Mouse (Mus musculus) thymus, adult 2 months (tissue): Measurements from ENCODE around the gene Zc2hc1c.

ENCODE experiments used
- CTCF ChIP-seq: fragments of 200-500 bp; IDR thresholded peaks from 2 replicates; pipeline ENCODE4 v1.5.1; 2012; ENCODE audit warnings: mild to moderate bottlenecking, control low read depth, low read length, moderate library complexity, borderline replicate concordance; ENCODE audit not compliant: control insufficient read depth, poor library complexity, insufficient read depth; ENCODE audit errors: extremely low read depth
- POLR2A ChIP-seq: fragments of 200-500 bp; IDR thresholded peaks from 2 replicates; pipeline ENCODE4 v1.6.1; 2012; ENCODE audit warnings: mild to moderate bottlenecking, low read length, control low read depth, moderate library complexity; ENCODE audit not compliant: control insufficient read depth, poor library complexity, insufficient read depth; ENCODE audit errors: extremely low read depth

GRCm38 (mm10) chr12:85257008-85257639 lies 31.3 kb upstream of the Zc2hc1c start:
- no peak for TF ChIP-seq POLR2A
- no peak for TF ChIP-seq CTCF
